Mouse (Mus musculus): ENCODE measurements around the gene Pdia6. TPM values are rescaled to one million over a fixed set of nuclear protein-coding genes. Genes with fewer than 3 reads are reported as not detected.
A peak's percentile ranks its signal among the peaks of the same experiment; 100 is the strongest.

The Pdia6 gene
- total RNA-seq (2021) = 100 to 1,000 TPM; 104 to 150 TPM

- DNase-seq (ENCODE audit: low spot score in 2 of 2) = peak; percentile 91 to 92
- intact Hi-C loops (cut with DNase I) = loop anchor here (5.0 kb wide), 1 partner anchor 454 kb away; the partner anchor contains the start of gene E2f6
Measured at GRCm38 (mm10) chr12:17265971-17266672, at the start of gene Pdia6. Pdia6 (plus strand) TSS chr12:17266545.

- intact Hi-C loops (cut with DNase I) = no loop called here
- no peak for DNase-seq (ENCODE audit: low spot score in 2 of 2)
Measured at GRCm38 (mm10) chr12:17218390-17218789, 48.0 kb upstream of the Pdia6 start.

- intact Hi-C loops (cut with DNase I) = no loop called here
- no peak for DNase-seq (ENCODE audit: low spot score in 2 of 2)
Measured at GRCm38 (mm10) chr12:17219107-17219506, 47.2 kb upstream of the Pdia6 start.

GRCm38 (mm10) chr12:17220631-17221030, 45.7 kb upstream of the Pdia6 start:
- intact Hi-C loops (cut with DNase I) = no loop called here
- no peak for DNase-seq (ENCODE audit: low spot score in 2 of 2)

GRCm38 (mm10) chr12:17221891-17222428, 44.4 kb upstream of the Pdia6 start:
- intact Hi-C loops (cut with DNase I) = no loop called here
- no peak for DNase-seq (ENCODE audit: low spot score in 2 of 2)

- DNase-seq (ENCODE audit: low spot score in 2 of 2) = no peak
- intact Hi-C loops (cut with DNase I) = no loop called here
Measured at GRCm38 (mm10) chr12:17223050-17223449, 43.3 kb upstream of the Pdia6 start.

- intact Hi-C loops (cut with DNase I) = no loop called here
- no peak for DNase-seq (ENCODE audit: low spot score in 2 of 2)
Measured at GRCm38 (mm10) chr12:17225012-17225411, 41.3 kb upstream of the Pdia6 start.

GRCm38 (mm10) chr12:17227903-17228302, 38.4 kb upstream of the Pdia6 start:
- intact Hi-C loops (cut with DNase I) = no loop called here
- peak; percentile 64 to 66 for DNase-seq (ENCODE audit: low spot score in 2 of 2)

GRCm38 (mm10) chr12:17230581-17230980, 35.8 kb upstream of the Pdia6 start:
- DNase-seq (ENCODE audit: low spot score in 2 of 2) = no peak
- intact Hi-C loops (cut with DNase I) = no loop called here

GRCm38 (mm10) chr12:17231513-17231912, 34.8 kb upstream of the Pdia6 start:
- no peak for DNase-seq (ENCODE audit: low spot score in 2 of 2)

GRCm38 (mm10) chr12:17235535-17236313, 30.6 kb upstream of the Pdia6 start:
- intact Hi-C loops (cut with DNase I) = no loop called here
- no peak for DNase-seq (ENCODE audit: low spot score in 2 of 2)

More at GRCm38 (mm10) chr12:17231513-17231912, 34.8 kb upstream of the Pdia6 start:
- intact Hi-C loops (cut with DNase I) = no loop called here

GRCm38 (mm10) chr12:17238588-17239427, 27.5 kb upstream of the Pdia6 start:
- no peak for DNase-seq (ENCODE audit: low spot score in 2 of 2)
- intact Hi-C loops (cut with DNase I) = no loop called here

- no peak for DNase-seq (ENCODE audit: low spot score in 2 of 2)
- intact Hi-C loops (cut with DNase I) = no loop called here
Measured at GRCm38 (mm10) chr12:17239428-17239688, 27.0 kb upstream of the Pdia6 start.

GRCm38 (mm10) chr12:17241016-17241415, 25.3 kb upstream of the Pdia6 start:
- no peak for DNase-seq (ENCODE audit: low spot score in 2 of 2)

GRCm38 (mm10) chr12:17241614-17242013, 24.7 kb upstream of the Pdia6 start:
- DNase-seq (ENCODE audit: low spot score in 2 of 2) = peak in 1 of 2 experiments; percentile 46
- intact Hi-C loops (cut with DNase I) = no loop called here

More at GRCm38 (mm10) chr12:17241016-17241415, 25.3 kb upstream of the Pdia6 start:
- intact Hi-C loops (cut with DNase I) = no loop called here

- intact Hi-C loops (cut with DNase I) = no loop called here
Measured at GRCm38 (mm10) chr12:17242041-17242440, 24.3 kb upstream of the Pdia6 start.

GRCm38 (mm10) chr12:17250962-17251361, 15.4 kb upstream of the Pdia6 start:
- no peak for DNase-seq (ENCODE audit: low spot score in 2 of 2)
- intact Hi-C loops (cut with DNase I) = no loop called here

More at GRCm38 (mm10) chr12:17242041-17242440, 24.3 kb upstream of the Pdia6 start:
- DNase-seq (ENCODE audit: low spot score in 2 of 2) = no peak

GRCm38 (mm10) chr12:17253069-17253468, 13.3 kb upstream of the Pdia6 start:
- DNase-seq (ENCODE audit: low spot score in 2 of 2) = peak; percentile 65 to 66
- intact Hi-C loops (cut with DNase I) = no loop called here

- intact Hi-C loops (cut with DNase I) = loop anchor here (2.0 kb wide), 3 partner anchors 81 to 237 kb away; no protein-coding TSS in a partner anchor
- no peak for DNase-seq (ENCODE audit: low spot score in 2 of 2)
Measured at GRCm38 (mm10) chr12:17255602-17256001, 10.7 kb upstream of the Pdia6 start.

GRCm38 (mm10) chr12:17256905-17257304, 9.4 kb upstream of the Pdia6 start:
- intact Hi-C loops (cut with DNase I) = loop anchor here (2.0 kb wide), 2 partner anchors 224 to 238 kb away; no protein-coding TSS in a partner anchor
- DNase-seq (ENCODE audit: low spot score in 2 of 2) = peak in 1 of 2 experiments; percentile 50

All from left cerebral cortex, postnatal 36 days (tissue).